Mouse (Mus musculus) intestine, embryonic 14.5 days (tissue): ENCODE measurements around the gene Myt1. TPM values are rescaled to one million over a fixed set of nuclear protein-coding genes. Genes with fewer than 3 reads are reported as not detected.

Experiments
- ATAC-seq: fragments of 200-750 bp; cut with Nextera tagmentation; replicated peaks from 2 replicates; pipeline ENCODE4 v1.8.0; 2017; ENCODE audit warnings: low read depth, moderate number of reproducible peaks, moderate TSS enrichment, moderate library complexity; ENCODE audit not compliant: low FRiP score, low TSS enrichment
- DNase-seq: peaks from one replicate; pipeline ENCODE4 v3.0.0-alpha.2; 2018; ENCODE audit warnings: low spot score
- H3K27ac ChIP-seq: fragments of 300-500 bp; sonication (generic); 2 replicates; pipeline ENCODE4 v1.5.1; 2014; ENCODE audit warnings: low read depth, mild to moderate bottlenecking, control low read depth
- H3K27me3 ChIP-seq: fragments of 300-500 bp; sonication (generic); replicated peaks from 2 replicates; pipeline ENCODE4 v1.6.1; 2014; ENCODE audit warnings: low read length, control low read depth; ENCODE audit not compliant: control insufficient read depth, insufficient read depth
- H3K36me3 ChIP-seq: fragments of 300-500 bp; sonication (generic); 2 replicates; pipeline ENCODE4 v1.6.1; 2014; ENCODE audit warnings: low read length, control low read depth; ENCODE audit not compliant: control insufficient read depth, insufficient read depth
- H3K4me1 ChIP-seq: fragments of 300-500 bp; sonication (generic); replicated peaks from 2 replicates; pipeline ENCODE4 v1.6.1; 2014; ENCODE audit warnings: low read length, control low read depth, mixed read lengths; ENCODE audit not compliant: control insufficient read depth, insufficient read depth
- H3K4me2 ChIP-seq: fragments of 300-500 bp; sonication (generic); 2 replicates; pipeline ENCODE4 v1.6.1; 2014; ENCODE audit warnings: low read length
- H3K4me3 ChIP-seq: fragments of 300-500 bp; sonication (generic); 2 replicates; pipeline ENCODE4 v1.5.1; 2014; ENCODE audit warnings: low read depth, low read length, control low read depth, mixed read lengths
- H3K9ac ChIP-seq: fragments of 300-500 bp; sonication (generic); 2 replicates; pipeline ENCODE4 v1.6.1; 2014; ENCODE audit warnings: mild to moderate bottlenecking, low read length
- H3K9me3 ChIP-seq: fragments of 300-500 bp; sonication (generic); 2 replicates; pipeline ENCODE4 v1.6.1; 2016; ENCODE audit warnings: low read length, control low read depth; ENCODE audit not compliant: control insufficient read depth
- WGBS: fragments of 180-500 bp; shearing (Covaris S2); extraction: QIAGEN DNeasy Blood & Tissue Kit; methylation state at CpG from one replicate; pipeline ENCODE4 v1.1.7; 2014; 5-methylcytosine and 5-hydroxymethylcytosine counted together
- polyA plus RNA-seq: library from polyadenylated mRNA; unstranded; fragments of >200 nt; fragmentation: Nextera tagmentation; extraction: Ambion mirVana; gene quantifications from 2 replicates; pipeline ENCODE4 v1.2.1, GENCODE M21; 2014

Gene Myt1
- polyA plus RNA-seq, 1 experiment from 2014 or later = 4.3 TPM

DNA sequence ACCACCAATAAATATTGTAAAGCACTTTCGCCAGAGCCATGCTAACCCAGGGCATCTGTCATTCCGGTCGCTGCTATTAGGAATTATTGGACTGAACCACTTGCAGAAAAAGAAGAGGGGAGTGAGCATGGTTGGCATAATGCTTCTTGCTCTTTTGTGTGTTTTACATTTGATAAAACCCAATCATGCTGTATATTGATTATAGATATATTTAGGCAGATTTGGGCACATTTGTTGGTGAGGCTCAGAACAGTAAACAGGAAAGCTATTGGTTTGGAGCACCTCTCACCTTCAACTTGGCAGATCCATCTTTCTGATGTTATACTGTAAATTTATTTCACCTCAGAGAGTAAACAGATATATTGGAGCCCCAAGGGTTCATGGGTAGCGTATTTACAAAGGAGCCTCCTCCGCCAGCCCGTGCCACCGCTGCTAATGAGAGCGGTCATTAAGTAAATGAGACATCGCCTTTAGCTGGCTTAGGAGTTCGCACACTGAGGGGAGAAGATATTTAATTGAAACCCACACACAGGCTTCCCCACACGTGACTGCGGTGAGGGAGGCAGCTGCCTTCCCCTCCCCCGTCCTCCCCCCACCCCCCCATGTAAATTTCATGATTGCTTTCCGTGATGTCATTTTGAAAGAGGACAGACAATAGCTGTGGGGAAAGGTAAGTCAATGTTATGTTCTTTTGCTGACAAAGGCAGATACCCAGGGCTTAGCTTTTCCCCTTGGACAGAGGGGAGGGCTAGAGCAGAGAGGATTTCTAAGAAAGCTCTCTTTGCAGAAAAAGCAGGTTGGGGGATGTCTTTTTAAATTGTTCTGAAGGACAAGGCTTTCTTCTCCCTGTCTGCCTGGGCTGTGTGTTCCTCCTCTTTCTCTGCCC, 3.8 kb downstream of the Myt1 start:
- Histone ChIP-seq H3K4me2 (no peak overlapping the region), H3K27ac (no peak overlapping the region), H3K4me1 (no peaks in the 10 kb centered on the region), H3K9ac (no peak overlapping the region), H3K4me3 (no peak overlapping the region), H3K9me3 (no peaks in the 10 kb centered on the region), H3K27me3 (peaks cover 7% of the 10 kb centered on the region; the same call in 1 of the 2 replicates), H3K36me3 (no peaks in the 10 kb centered on the region)
- ATAC-seq (no peak), DNase-seq (no peak)
- WGBS = 51% methylated on average over 14 of the region's 14 CpGs

GRCm38 (mm10) chr2:181768451-181768850, 5.3 kb downstream of the Myt1 start:
- H3K4me2 ChIP-seq = no peak overlapping the region
- no peak for DNase-seq

GRCm38 (mm10) chr2:181769397-181769796, 6.3 kb downstream of the Myt1 start:
- H3K9me3 ChIP-seq = no peaks in the 10 kb centered on the region
- no peak overlapping the region for H3K4me3 ChIP-seq
- no peak overlapping the region for H3K9ac ChIP-seq
- no peak overlapping the region for H3K27ac ChIP-seq
- no peak for DNase-seq
- H3K4me2 ChIP-seq = no peak overlapping the region
- no peaks in the 10 kb centered on the region for H3K4me1 ChIP-seq
- H3K36me3 ChIP-seq = no peaks in the 10 kb centered on the region
- WGBS = 86% methylated on average over 2 of the region's 2 CpGs
- ATAC-seq = no peak
- H3K27me3 ChIP-seq = no peaks in the 10 kb centered on the region

More at GRCm38 (mm10) chr2:181768451-181768850, 5.3 kb downstream of the Myt1 start:
- Histone ChIP-seq H3K9ac (no peak overlapping the region), H3K27me3 (0 out of 2 replicates have a peak, but pooled peaks cover 2% of the 10 kb centered on the region), H3K9me3 (no peaks in the 10 kb centered on the region), H3K27ac (no peak overlapping the region), H3K36me3 (no peaks in the 10 kb centered on the region), H3K4me3 (no peak overlapping the region), H3K4me1 (no peaks in the 10 kb centered on the region)
- ATAC-seq = no peak

DNA sequence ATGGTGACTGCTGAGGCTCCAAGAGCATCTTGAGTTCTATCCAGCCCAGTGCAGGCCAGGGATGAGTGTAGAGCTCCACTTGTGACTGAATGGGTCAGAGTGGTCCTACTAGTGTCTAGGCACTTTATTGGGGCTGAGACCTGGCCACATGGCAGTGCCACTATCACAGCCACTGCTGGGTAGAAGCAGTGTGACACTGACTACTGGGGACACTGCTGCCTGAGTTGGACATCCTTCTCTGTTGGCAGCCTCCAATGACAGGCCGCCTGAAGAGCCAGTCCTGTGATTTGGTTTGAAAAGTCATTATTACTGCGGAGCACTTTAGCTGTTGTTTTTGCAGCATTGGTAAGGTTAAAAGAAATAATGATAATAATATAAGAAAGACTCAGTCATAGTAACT, 10.1 kb downstream of the Myt1 start:
- WGBS = 70% methylated on average over 2 of the region's 2 CpGs
- Histone ChIP-seq H3K36me3 (no peaks in the 10 kb centered on the region), H3K27me3 (no peaks in the 10 kb centered on the region), H3K4me2 (no peak overlapping the region), H3K27ac (no peak overlapping the region), H3K4me3 (no peak overlapping the region), H3K9ac (no peak overlapping the region), H3K4me1 (no peaks in the 10 kb centered on the region), H3K9me3 (no peaks in the 10 kb centered on the region)
- ATAC-seq (no peak), DNase-seq (no peak)

DNA sequence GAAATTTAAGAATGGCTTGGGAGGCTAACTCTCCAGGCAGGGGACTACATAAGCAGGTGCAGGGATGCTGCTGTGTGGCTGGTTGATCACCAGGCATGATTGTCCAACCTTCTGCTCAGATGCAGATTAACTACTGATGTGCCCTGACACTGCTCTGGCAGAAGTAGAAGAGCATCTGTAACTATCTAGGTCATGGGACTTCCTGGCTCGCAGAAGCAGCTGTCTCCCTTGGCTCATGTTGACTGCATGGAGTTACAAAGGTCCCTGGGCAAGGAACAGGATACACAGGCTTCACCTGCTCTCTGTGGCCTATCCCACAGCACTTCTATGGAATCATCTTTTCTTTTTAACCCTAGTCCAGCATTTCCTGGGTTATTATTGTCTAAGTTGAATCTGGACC, 12.7 kb downstream of the Myt1 start:
- H3K27ac ChIP-seq = no peak overlapping the region
- H3K36me3 ChIP-seq = no peaks in the 10 kb centered on the region
- no peaks in the 10 kb centered on the region for H3K27me3 ChIP-seq
- no peaks in the 10 kb centered on the region for H3K4me1 ChIP-seq
- no peak overlapping the region for H3K4me2 ChIP-seq
- no peaks in the 10 kb centered on the region for H3K9me3 ChIP-seq
- ATAC-seq (no peak), DNase-seq (no peak)
- 73% methylated on average over 1 of the region's 1 CpGs for WGBS
- H3K9ac ChIP-seq = no peak overlapping the region
- H3K4me3 ChIP-seq = no peak overlapping the region

DNA sequence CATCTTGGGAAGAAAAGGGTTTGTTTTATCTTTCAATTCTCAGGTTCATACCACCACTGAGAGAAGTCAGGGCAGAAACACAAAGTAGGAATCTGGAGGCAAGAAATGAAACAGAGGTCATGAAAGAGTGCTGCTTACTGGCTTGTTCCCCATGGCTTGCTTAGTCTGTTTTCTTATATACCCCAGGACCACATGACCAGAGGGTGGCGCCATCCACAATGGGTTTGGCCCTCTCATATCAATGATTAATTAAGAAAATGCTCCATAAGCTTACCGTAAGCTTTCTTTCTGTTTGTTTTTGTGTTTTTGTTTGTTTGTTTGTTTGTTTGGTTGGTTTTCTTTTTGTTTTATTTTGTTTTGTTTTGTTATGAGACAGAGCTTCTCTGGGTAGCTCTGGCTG, 14.6 kb downstream of the Myt1 start:
- DNase-seq (no peak), ATAC-seq (no peak)
- 50% methylated on average over 2 of the region's 2 CpGs for WGBS
- Histone ChIP-seq H3K4me1 (no peaks in the 10 kb centered on the region), H3K36me3 (no peaks in the 10 kb centered on the region), H3K9me3 (no peaks in the 10 kb centered on the region), H3K4me3 (no peak overlapping the region), H3K27me3 (no peaks in the 10 kb centered on the region), H3K4me2 (no peak overlapping the region), H3K9ac (no peak overlapping the region), H3K27ac (no peak overlapping the region)

DNA sequence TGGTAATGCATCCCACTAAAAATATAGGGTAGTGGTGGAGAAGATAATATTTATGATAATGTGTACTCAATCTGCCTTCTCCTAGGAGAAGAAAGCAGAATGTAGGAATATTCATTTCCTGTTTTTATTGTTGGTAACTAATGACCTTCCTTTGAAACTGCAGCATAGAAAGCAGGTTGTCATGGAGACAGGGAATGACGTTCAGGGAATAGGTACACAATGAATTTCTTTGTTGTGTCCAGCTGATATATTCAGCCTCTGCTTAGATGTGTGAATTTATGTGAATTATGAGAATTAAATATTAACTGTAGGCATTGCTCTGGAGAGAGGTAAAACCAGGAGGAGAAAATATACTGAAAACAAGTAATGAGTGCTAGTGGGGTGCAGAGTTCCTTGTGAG, 18.3 kb downstream of the Myt1 start:
- DNase-seq (no peak), ATAC-seq (no peak)
- 19% methylated on average over 1 of the region's 1 CpGs for WGBS
- Histone ChIP-seq H3K27ac (no peak overlapping the region), H3K4me1 (no peaks in the 10 kb centered on the region), H3K9ac (no peak overlapping the region), H3K27me3 (no peaks in the 10 kb centered on the region), H3K36me3 (no peaks in the 10 kb centered on the region), H3K4me2 (no peak overlapping the region), H3K9me3 (no peaks in the 10 kb centered on the region), H3K4me3 (no peak overlapping the region)

- DNase-seq (no peak), ATAC-seq (no peak)
- Histone ChIP-seq H3K4me1 (no peaks in the 10 kb centered on the region), H3K27me3 (no peaks in the 10 kb centered on the region), H3K36me3 (no peaks in the 10 kb centered on the region), H3K27ac (no peak overlapping the region), H3K9ac (no peak overlapping the region), H3K4me3 (no peak overlapping the region), H3K9me3 (no peaks in the 10 kb centered on the region), H3K4me2 (no peak overlapping the region)
- WGBS = 74% methylated on average over 5 of the region's 5 CpGs
Observed at GRCm38 (mm10) chr2:181787852-181788251, 24.7 kb downstream of the Myt1 start.

DNA sequence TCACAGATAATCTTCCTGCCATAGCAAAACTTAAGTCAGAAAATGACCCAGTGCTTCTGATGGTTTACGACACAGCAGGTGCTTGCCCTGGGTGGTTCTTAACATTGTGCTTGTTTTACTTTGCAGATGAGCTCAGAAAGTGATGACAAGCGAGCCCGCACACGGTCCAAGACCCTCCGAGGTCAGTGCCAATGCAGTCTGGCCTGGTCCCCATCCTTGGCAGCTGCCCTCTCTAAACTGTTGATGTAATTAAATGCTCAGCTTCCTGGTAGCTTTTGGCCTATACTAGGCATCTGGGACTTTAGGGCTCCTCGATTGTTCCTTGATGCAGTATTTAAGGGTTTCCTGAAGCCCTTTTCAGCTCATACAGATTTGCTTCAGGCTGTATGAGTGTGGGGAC, 26.3 kb downstream of the Myt1 start:
- Histone ChIP-seq H3K36me3 (no peaks in the 10 kb centered on the region), H3K4me3 (no peak overlapping the region), H3K9me3 (no peaks in the 10 kb centered on the region), H3K4me2 (no peak overlapping the region), H3K4me1 (no peaks in the 10 kb centered on the region), H3K9ac (no peak overlapping the region), H3K27ac (no peak overlapping the region), H3K27me3 (no peaks in the 10 kb centered on the region)
- DNase-seq (no peak), ATAC-seq (no peak)
- WGBS = 83% methylated on average over 6 of the region's 6 CpGs
